Mouse (Mus musculus): ENCODE results near the gene Mthfsd. TPM values are rescaled to one million over a fixed set of nuclear protein-coding genes. Genes with fewer than 3 reads are reported as not detected.

The Mthfsd gene
- polyA plus RNA-seq, 1 experiment from 2014 or later, result 70.0 TPM

DNA sequence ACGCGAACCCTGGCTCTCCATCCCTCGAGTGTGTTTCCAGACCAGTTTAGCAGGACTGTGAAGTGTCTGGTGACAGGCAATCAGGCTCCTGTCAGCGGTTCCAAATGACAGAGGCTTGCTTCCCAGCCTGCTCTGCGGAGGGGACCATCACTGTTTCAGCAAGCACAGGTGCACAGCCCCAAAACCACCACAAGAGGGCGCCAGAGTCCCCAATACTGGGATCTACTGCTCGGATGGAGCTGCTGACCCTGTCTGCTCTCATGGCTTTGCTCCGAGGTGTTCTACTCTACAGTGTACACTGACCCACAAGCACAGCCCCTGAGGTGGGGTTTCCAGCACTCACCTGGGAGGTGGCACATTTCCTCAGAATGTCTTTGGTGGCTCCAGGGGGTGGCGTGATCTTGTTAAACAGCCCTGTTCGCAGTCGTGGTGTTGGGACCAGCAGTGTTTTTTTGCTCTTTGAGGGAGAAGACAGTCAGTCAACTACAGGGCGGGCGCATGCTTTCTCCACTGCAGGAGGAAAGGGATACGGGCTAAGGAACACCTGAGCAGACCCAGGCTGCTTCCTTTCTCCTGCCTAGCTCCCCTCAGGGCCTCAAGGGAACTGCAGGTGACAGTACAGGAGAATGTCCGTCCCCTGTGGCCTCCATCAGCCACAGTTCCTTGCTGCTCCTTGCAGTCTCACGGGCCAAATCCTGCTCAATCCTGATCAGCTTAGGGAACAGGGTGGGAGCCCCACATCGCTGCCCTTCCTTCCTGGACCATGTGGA lies 4.0 kb downstream of the Mthfsd start:
- H3K9ac ChIP-seq, result no peak overlapping the region
- H3K27ac ChIP-seq, result no peak overlapping the region
- no peak for ATAC-seq (ENCODE audit: low FRiP score, low read depth)
- no peaks in the 10 kb centered on the region for H3K9me3 ChIP-seq
- peaks cover 14% of the 10 kb centered on the region for H3K4me1 ChIP-seq
- 51% methylated on average over 17 of the region's 17 CpGs for WGBS
- no peaks in the 10 kb centered on the region for H3K27me3 ChIP-seq (replicated peaks)
- no peak overlapping the region for H3K4me2 ChIP-seq (replicated peaks)
- no peak overlapping the region for H3K4me3 ChIP-seq
- H3K36me3 ChIP-seq, result peaks cover 54% of the 10 kb centered on the region

- H3K4me1 ChIP-seq, result no peaks in the 10 kb centered on the region
- H3K27ac ChIP-seq, result no peak overlapping the region
- no peak overlapping the region for H3K4me2 ChIP-seq (replicated peaks)
- no peak overlapping the region for H3K4me3 ChIP-seq
- no peak overlapping the region for H3K9ac ChIP-seq
- H3K9me3 ChIP-seq, result no peaks in the 10 kb centered on the region
- 49% methylated on average over 6 of the region's 6 CpGs for WGBS
- H3K27me3 ChIP-seq (replicated peaks), result peaks cover 52% of the 10 kb centered on the region
- H3K36me3 ChIP-seq, result peaks cover 17% of the 10 kb centered on the region
- no peak for ATAC-seq (ENCODE audit: low FRiP score, low read depth)
Measured at GRCm38 (mm10) chr8:121093496-121093895, 14.7 kb downstream of the Mthfsd start.

- 3% methylated on average over 16 of the region's 16 CpGs for WGBS
- Histone ChIP-seq H3K36me3 (peaks cover 9% of the 10 kb centered on the region), H3K4me2 (replicated peaks) (no peak overlapping the region), H3K9ac (no peak overlapping the region), H3K27me3 (replicated peaks) (peaks cover 60% of the 10 kb centered on the region), H3K27ac (no peak overlapping the region), H3K9me3 (no peaks in the 10 kb centered on the region), H3K4me1 (no peaks in the 10 kb centered on the region), H3K4me3 (no peak overlapping the region)
- peak; percentile 51; the same call in 1 of the 2 replicates for ATAC-seq (ENCODE audit: low FRiP score, low read depth)
Measured at GRCm38 (mm10) chr8:121092627-121093026, 15.6 kb downstream of the Mthfsd start.

DNA sequence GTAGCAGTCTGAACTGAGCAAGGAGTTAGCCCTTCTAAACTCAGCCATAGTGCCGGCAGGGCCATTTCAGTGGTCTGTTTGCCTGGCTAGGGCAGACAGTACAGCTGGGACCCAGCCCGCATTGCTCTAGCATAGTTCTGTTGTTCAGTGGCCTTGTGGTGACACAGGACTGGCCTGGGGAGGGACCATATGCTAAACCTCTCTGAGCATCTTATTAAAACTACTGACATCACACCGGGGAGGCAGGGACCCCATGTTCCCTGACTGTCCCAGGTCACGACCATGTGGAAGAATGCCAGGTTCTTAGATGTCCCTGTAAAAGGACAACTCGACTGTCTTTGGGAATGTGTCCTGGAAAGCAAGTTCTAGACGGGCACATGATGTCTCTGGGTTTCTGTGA lies 16.1 kb downstream of the Mthfsd start:
- no peaks in the 10 kb centered on the region for H3K9me3 ChIP-seq
- H3K27me3 ChIP-seq (replicated peaks), result peaks cover 64% of the 10 kb centered on the region
- no peak overlapping the region for H3K4me2 ChIP-seq (replicated peaks)
- H3K4me3 ChIP-seq, result no peak overlapping the region
- peak; percentile 13; the same call in 1 of the 2 replicates for ATAC-seq (ENCODE audit: low FRiP score, low read depth)
- H3K4me1 ChIP-seq, result no peaks in the 10 kb centered on the region
- H3K27ac ChIP-seq, result no peak overlapping the region
- 32% methylated on average over 6 of the region's 6 CpGs for WGBS
- no peak overlapping the region for H3K9ac ChIP-seq
- H3K36me3 ChIP-seq, result peaks cover 4% of the 10 kb centered on the region; the same call in 1 of the 2 replicates

DNA sequence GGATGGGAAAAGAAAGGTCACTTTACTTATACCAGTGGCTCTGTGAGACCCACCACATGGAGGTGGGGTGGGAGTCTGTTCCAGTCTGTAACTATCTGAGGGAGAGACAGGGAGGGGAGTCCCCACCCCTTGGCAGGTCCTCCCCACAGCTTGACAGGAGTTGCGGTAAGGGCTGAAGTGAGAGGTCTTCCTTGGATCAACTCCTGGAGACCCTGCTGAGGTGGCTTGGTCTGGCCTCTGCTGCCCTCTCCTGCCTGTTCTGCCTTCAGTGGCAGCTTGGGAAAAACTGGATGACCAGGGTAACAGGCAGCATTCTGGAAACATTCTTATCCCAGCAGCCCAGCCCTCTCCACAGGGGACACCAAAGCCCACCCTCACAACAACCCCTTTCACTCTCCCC lies 17.5 kb downstream of the Mthfsd start:
- Histone ChIP-seq H3K4me2 (replicated peaks) (no peak overlapping the region), H3K4me1 (no peaks in the 10 kb centered on the region), H3K36me3 (no peaks in the 10 kb centered on the region), H3K27me3 (replicated peaks) (peaks cover 79% of the 10 kb centered on the region), H3K9ac (no peak overlapping the region), H3K27ac (no peak overlapping the region), H3K4me3 (no peak overlapping the region), H3K9me3 (no peaks in the 10 kb centered on the region)
- 0% methylated on average over 1 of the region's 1 CpGs for WGBS
- no peak for ATAC-seq (ENCODE audit: low FRiP score, low read depth)

- Histone ChIP-seq H3K4me1 (peaks cover 3% of the 10 kb centered on the region), H3K4me2 (replicated peaks) (no peak overlapping the region), H3K27ac (no peak overlapping the region)
Measured at GRCm38 (mm10) chr8:121089631-121090380, 18.4 kb downstream of the Mthfsd start.

GRCm38 (mm10) chr8:121088871-121089630 lies 19.1 kb downstream of the Mthfsd start:
- Histone ChIP-seq H3K4me2 (replicated peaks) (no peak overlapping the region), H3K36me3 (no peaks in the 10 kb centered on the region), H3K9ac (no peak overlapping the region), H3K9me3 (no peaks in the 10 kb centered on the region), H3K4me3 (0 out of 2 replicates have a peak overlapping the region, but pooled peaks have one; percentile 2), H3K27ac (no peak overlapping the region), H3K4me1 (peaks cover 11% of the 10 kb centered on the region), H3K27me3 (replicated peaks) (peaks cover 95% of the 10 kb centered on the region)
- 1% methylated on average over 40 of the region's 40 CpGs for WGBS
- ATAC-seq (ENCODE audit: low FRiP score, low read depth), result no peak

More at GRCm38 (mm10) chr8:121089631-121090380, 18.4 kb downstream of the Mthfsd start:
- no peaks in the 10 kb centered on the region for H3K9me3 ChIP-seq
- 2% methylated on average over 32 of the region's 32 CpGs for WGBS
- 0 out of 2 replicates have a peak overlapping the region, but pooled peaks have one; percentile 2 for H3K4me3 ChIP-seq
- no peaks in the 10 kb centered on the region for H3K36me3 ChIP-seq
- ATAC-seq (ENCODE audit: low FRiP score, low read depth), result no peak
- H3K9ac ChIP-seq, result no peak overlapping the region
- peaks cover 88% of the 10 kb centered on the region for H3K27me3 ChIP-seq (replicated peaks)

DNA sequence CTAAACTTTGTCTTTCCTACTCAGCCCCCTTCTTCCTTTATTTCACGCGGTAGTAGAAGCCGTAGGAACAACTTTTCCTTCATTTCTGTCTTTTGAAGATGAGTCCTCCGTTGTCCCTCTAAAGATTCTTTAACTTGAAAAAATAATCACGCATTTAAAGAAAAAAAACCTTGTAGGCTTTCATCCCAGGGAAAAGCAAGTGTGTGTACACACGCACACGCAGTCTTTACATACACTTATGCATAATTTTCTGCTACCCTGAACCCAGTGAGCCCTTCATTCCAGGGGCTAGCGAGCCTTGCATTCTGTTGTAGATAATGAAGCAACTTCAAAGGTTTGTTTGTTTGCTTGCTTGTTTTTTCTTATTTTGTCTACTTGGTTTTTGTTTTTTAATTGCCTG lies 19.9 kb downstream of the Mthfsd start:
- WGBS, result 2% methylated on average over 8 of the region's 8 CpGs

DNA sequence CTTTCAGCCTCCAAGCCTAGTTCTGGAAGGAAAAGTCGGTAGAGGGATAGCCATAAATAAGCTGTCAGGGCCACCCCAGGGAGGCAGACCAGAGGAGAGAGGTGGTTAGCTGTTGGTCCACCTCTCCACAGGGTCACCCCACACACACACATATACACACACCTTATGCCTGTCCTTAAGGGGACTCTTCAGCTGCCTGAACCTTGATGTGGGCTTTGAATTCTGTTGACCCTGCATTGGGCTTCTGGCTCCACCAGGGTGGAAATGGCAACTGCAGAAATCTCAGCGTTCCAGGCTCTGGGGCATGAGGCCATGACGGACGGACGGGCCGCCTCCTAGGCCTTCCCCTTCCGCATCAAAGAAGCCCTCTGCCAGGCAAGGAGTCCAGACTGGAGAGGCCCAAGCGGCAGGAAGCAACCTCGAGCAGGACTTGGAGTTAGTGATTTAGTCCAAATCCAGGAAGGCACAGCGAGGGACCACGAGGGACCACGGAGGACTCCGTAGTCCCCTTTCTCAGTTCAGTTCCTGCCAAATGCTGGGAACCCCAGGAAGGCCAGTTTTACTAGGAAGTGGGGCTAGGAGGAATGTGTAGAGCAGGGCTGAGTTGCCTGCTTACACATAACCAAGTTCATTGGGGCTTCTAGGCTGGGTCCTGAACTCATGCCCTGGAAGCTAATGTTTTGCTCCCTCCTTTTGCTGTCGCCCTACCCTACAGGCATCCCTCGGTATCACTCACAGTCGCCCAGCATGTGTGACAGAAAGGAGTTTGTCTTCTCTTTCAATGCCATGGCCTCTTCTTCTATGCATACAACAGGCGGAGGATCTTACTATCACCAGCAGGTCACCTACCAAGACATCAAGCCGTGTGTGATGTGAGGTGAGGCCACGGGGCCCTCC lies 21.9 kb downstream of the Mthfsd start:
- Histone ChIP-seq H3K9ac (no peak overlapping the region), H3K4me1 (peaks cover 27% of the 10 kb centered on the region), H3K9me3 (no peaks in the 10 kb centered on the region), H3K4me3 (no peak overlapping the region), H3K27me3 (replicated peaks) (peaks cover 99% of the 10 kb centered on the region), H3K36me3 (no peaks in the 10 kb centered on the region), H3K27ac (no peak overlapping the region), H3K4me2 (replicated peaks) (0 out of 2 replicates have a peak overlapping the region, but pooled peaks have one; percentile 83)
- no peak for ATAC-seq (ENCODE audit: low FRiP score, low read depth)
- WGBS, result 5% methylated on average over 19 of the region's 19 CpGs

More for the DNA sequence above, 19.9 kb downstream of the Mthfsd start:
- Histone ChIP-seq H3K36me3 (no peaks in the 10 kb centered on the region), H3K9me3 (no peaks in the 10 kb centered on the region), H3K27ac (no peak overlapping the region), H3K4me3 (no peak overlapping the region), H3K27me3 (replicated peaks) (peaks cover 99% of the 10 kb centered on the region), H3K4me1 (peaks cover 19% of the 10 kb centered on the region), H3K4me2 (replicated peaks) (no peak overlapping the region), H3K9ac (no peak overlapping the region)
- no peak for ATAC-seq (ENCODE audit: low FRiP score, low read depth)

GRCm38 (mm10) chr8:121085561-121085960 lies 22.6 kb downstream of the Mthfsd start:
- H3K36me3 ChIP-seq, result no peaks in the 10 kb centered on the region
- no peaks in the 10 kb centered on the region for H3K9me3 ChIP-seq
- no peak overlapping the region for H3K27ac ChIP-seq
- peak overlapping the region; percentile 44; the same call in 1 of the 2 replicates for H3K4me3 ChIP-seq
- H3K4me2 ChIP-seq (replicated peaks), result 0 out of 2 replicates have a peak overlapping the region, but pooled peaks have one; percentile 83
- no peak for ATAC-seq (ENCODE audit: low FRiP score, low read depth)
- peaks cover 99% of the 10 kb centered on the region for H3K27me3 ChIP-seq (replicated peaks)
- 22% methylated on average over 3 of the region's 3 CpGs for WGBS
- H3K9ac ChIP-seq, result no peak overlapping the region
- peaks cover 27% of the 10 kb centered on the region for H3K4me1 ChIP-seq

DNA sequence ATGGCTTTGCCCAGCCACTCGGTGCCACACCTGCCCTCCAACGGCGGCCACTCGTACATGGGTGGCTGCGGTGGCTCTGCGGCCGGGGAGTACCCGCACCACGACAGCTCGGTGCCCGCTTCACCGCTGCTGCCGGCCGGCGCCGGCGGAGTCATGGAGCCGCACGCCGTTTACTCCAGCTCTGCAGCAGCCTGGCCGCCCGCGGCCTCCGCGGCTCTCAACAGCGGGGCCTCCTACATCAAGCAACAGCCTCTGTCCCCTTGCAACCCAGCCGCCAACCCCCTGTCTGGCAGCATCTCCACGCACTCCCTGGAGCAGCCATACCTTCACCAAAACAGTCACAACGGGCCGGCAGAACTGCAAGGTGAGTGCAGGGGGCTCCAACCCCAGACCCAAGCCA lies 23.2 kb downstream of the Mthfsd start:
- H3K4me1 ChIP-seq, result peaks cover 27% of the 10 kb centered on the region
- no peak overlapping the region for H3K27ac ChIP-seq
- H3K4me2 ChIP-seq (replicated peaks), result peak overlapping the region; percentile 83
- no peak for ATAC-seq (ENCODE audit: low FRiP score, low read depth)
- H3K4me3 ChIP-seq, result peak overlapping the region; percentile 44
- H3K36me3 ChIP-seq, result no peaks in the 10 kb centered on the region
- peak overlapping the region; percentile 38; the same call in 1 of the 2 replicates for H3K9ac ChIP-seq
- WGBS, result under 1% methylated on average over 30 of the region's 30 CpGs
- H3K27me3 ChIP-seq (replicated peaks), result peaks cover 99% of the 10 kb centered on the region
- H3K9me3 ChIP-seq, result no peaks in the 10 kb centered on the region
